Mouse (Mus musculus) gastrocnemius, postnatal 25 days (tissue): Measurements from ENCODE around the gene Mptx1. TPM values are rescaled to one million over a fixed set of nuclear protein-coding genes. Genes with fewer than 3 reads are reported as not detected.
"Not testable (repeated sequence)": the region's sequence is repeated elsewhere in the genome, so short reads cannot be mapped to it uniquely, and the experiment has no call there.

Experiments
- DNase-seq: peaks from one replicate; pipeline ENCODE4 v3.0.0; 2022
- long read RNA-seq, 2 experiments: library from polyadenylated mRNA; stranded (forward); transcript quantifications; one replicate each; pipeline ENCODE4 v2.0.0; 2021
- total RNA-seq, 2 experiments: library from RNA; stranded (reverse); gene quantifications; 1 replicate in 1 of 2; 2 replicates in 1 of 2; pipeline ENCODE4 v1.2.3; 2021

Gene Mptx1
- not detected for total RNA-seq
- long read RNA-seq, experiment 1 = 0 reads
- long read RNA-seq, experiment 2 = 0 reads

DNA sequence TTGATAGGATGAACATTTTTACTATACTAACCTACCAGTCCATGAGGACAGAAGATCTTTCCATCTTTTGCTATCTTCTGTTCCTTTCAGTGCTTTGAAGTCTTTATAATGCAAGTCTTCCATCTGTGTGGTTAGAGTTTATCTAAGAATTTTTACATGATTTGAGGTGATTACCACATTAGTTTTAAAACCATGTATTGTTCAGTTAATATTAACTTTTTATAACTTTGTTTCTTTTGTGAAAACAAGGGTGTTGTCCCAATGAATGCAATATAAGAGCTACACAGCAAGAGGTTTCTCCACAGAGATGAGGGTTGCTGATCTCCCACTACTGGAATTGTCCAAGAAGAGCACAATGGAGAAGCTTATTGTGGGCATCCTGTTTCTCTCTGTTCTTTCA, at the start of gene Mptx1:
Gene Mptx1 (plus strand): TSS at position 301 of the 400 bp plus-strand sequence.
- DNase-seq = no peak

- DNase-seq = no peak
Measured at GRCm38 (mm10) chr1:174303162-174303561, 27.2 kb upstream of the Mptx1 start.

- DNase-seq = no peak
Measured at GRCm38 (mm10) chr1:174317308-174317707, 13.0 kb upstream of the Mptx1 start.

DNA sequence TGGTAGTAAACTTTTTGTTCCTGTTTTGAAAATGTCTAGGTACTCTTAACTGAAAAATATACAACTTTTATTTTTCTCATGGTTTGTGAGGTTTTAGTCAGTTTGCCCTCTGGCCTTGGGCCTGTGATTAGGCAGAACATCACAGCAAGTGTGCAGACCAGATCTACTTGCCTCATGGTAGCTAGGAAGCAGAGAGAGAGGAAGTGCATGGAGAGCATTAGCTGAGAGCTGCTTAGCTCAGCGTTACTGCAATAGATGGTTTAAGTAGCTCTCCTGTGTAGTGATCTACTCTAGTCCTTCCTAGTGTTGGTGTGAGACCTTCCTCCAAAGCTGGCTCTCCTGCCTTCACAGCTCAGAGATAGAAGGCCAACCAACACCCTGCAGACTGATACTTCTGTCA, 23.3 kb downstream of the Mptx1 start:
- DNase-seq = not testable (repeated sequence)

GRCm38 (mm10) chr1:174354640-174355039, 24.3 kb downstream of the Mptx1 start:
- DNase-seq = no peak

DNA sequence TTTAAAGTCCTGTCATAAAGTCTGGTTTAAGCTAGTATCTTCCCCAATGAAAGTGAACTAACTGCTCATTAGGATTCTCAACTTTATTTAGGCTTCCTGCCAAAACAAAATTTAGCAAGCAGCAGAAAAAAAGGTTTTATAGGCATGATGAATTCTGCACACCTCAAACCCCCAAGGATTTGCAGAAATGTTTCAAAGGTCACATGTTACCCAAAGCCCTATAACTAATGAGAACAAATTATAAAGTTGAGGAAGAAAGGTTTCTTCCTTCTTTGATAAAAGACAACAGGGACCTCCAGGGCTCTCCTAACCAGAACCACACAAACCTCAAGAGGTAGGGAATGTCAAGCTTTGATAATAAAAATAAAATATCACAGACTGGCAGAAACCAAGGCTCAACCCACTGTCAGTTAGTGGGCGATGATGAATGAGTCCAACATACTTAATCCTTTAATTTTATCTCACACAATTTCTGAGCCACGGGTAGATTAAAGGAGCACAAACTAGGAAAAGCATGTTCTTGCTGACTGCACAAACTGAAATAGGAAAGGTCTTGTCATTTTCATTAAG, 34.6 kb downstream of the Mptx1 start, which contains the start of gene Olfr417:
Gene Olfr417 (plus strand): TSS at position 241 of the 570 bp plus-strand sequence.
- no peak for DNase-seq

DNA sequence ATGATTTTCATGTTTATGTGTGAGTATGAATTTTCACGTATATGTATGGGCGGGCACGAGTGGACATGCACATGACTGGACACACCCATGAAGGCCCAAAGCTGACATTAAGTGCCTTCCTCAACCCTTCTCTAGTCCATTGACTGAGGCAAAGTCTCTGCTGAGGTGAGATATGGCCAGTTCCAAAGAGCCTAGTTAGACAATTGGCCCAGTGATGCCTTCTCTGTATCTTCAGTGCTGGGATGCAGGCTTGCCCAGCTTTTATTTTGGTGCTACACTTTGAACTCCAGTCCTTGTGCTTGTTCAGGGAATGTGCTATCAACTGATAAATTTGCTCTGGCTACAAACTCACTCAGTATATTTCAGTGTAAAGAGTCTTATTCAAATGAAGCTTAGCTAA, 43.5 kb downstream of the Mptx1 start:
- no peak for DNase-seq

Other genes starting within 250 kb of the Mptx1 start
- not detected for gene Olfr429, start 246.2 kb upstream of the Mptx1 start, total RNA-seq
- gene Olfr427, start 233.6 kb upstream of the Mptx1 start, total RNA-seq = not detected
- gene Olfr231, start 209.4 kb upstream of the Mptx1 start, total RNA-seq = not detected
- not detected for gene Olfr424, start 199.0 kb upstream of the Mptx1 start, total RNA-seq
- gene Olfr420, start 174.9 kb upstream of the Mptx1 start, total RNA-seq = not detected
- gene Spta1, start 157.7 kb upstream of the Mptx1 start, total RNA-seq = under 1 TPM; 0.08 to 0.67 TPM
- gene Olfr419, start 78.5 kb upstream of the Mptx1 start, total RNA-seq = not detected
- not detected for gene Olfr417, start 34.6 kb downstream of the Mptx1 start, total RNA-seq
- gene Olfr248, start 60.5 kb downstream of the Mptx1 start, total RNA-seq = not detected
- not detected for gene Olfr414, start 93.5 kb downstream of the Mptx1 start, total RNA-seq
- gene Olfr220, start 111.6 kb downstream of the Mptx1 start, total RNA-seq = not detected
- under 1 TPM; 0.21 to 0.41 TPM for gene Fmn2, start 171.3 kb downstream of the Mptx1 start, total RNA-seq